Mouse (Mus musculus) G1E (cell line): ENCODE data around the gene Tspan5. TPM values are rescaled to one million over a fixed set of nuclear protein-coding genes. Genes with fewer than 3 reads are reported as not detected.

Source experiments
- ATAC-seq: 2 replicates; pipeline ENCODE4 v1.8.0; 2016; ENCODE audit warnings: mild to moderate bottlenecking; ENCODE audit not compliant: insufficient number of reproducible peaks, poor library complexity, low FRiP score, severe bottlenecking; ENCODE audit errors: extremely low read depth
- DNase-seq: peaks from one replicate; pipeline ENCODE4 v3.0.0; 2012; ENCODE audit warnings: low spot score
- H3K27me3 ChIP-seq: 2 replicates; pipeline ENCODE4 v1.6.1; 2012; ENCODE audit warnings: mild to moderate bottlenecking, low read length, inconsistent platforms; ENCODE audit not compliant: insufficient read depth
- H3K36me3 ChIP-seq: replicated peaks from 2 replicates; pipeline ENCODE3; 2012; ENCODE audit warnings: mild to moderate bottlenecking, inconsistent platforms
- H3K4me1 ChIP-seq: 2 replicates; pipeline ENCODE4 v1.6.1; 2012; ENCODE audit warnings: low read depth, low read length, inconsistent platforms, mixed read lengths; ENCODE audit not compliant: insufficient read depth
- H3K4me3 ChIP-seq: 2 replicates; pipeline ENCODE4 v1.5.1; 2012; ENCODE audit warnings: low read depth, mild to moderate bottlenecking, inconsistent platforms, low read length, moderate library complexity, mixed read lengths
- H3K9me3 ChIP-seq: replicated peaks from 2 replicates; pipeline ENCODE4 v1.6.1; 2012; ENCODE audit warnings: inconsistent platforms
- CTCF ChIP-seq: IDR thresholded peaks from 2 replicates; pipeline ENCODE4 v1.5.1; 2012; ENCODE audit warnings: low read depth, low read length, inconsistent platforms, mixed read lengths
- GATA1 ChIP-seq: IDR thresholded peaks from 2 replicates; pipeline ENCODE4 v1.6.1; 2012; ENCODE audit warnings: borderline replicate concordance, low read length, inconsistent platforms, mixed read lengths
- GATA2 ChIP-seq: IDR thresholded peaks from 2 replicates; pipeline ENCODE4 v1.6.1; 2012; ENCODE audit warnings: low read depth, low read length, inconsistent platforms, borderline replicate concordance
- POLR2AphosphoS5 ChIP-seq: IDR thresholded peaks from 2 replicates; pipeline ENCODE4 v1.6.1; 2012; ENCODE audit warnings: low read depth, low read length, inconsistent platforms; ENCODE audit not compliant: insufficient replicate concordance
- TAL1 ChIP-seq: conservative IDR thresholded peaks from 2 replicates; pipeline ENCODE4 v1.6.1; 2012; ENCODE audit warnings: low read depth, low read length, inconsistent platforms, mixed read lengths
- polyA plus RNA-seq: library from polyadenylated mRNA; stranded (reverse); fragments of >175 nt; gene quantifications from 2 replicates; pipeline ENCODE4 v1.2.3, GENCODE M21; 2012
- total RNA-seq, 2 experiments: library from RNA; stranded (forward) in 1 of 2; stranded (reverse) in 1 of 2; fragments of 200-1000 nt in 1 of 2; fragments of >200 nt in 1 of 2; fragmentation: Nextera tagmentation in 1 of 2; gene quantifications; 2 replicates each; pipeline ENCODE4 v1.2.3; 2014 to 2017

The Tspan5 gene
- total and polyA plus RNA-seq, 3 experiments: 0.05 TPM; not detected in 2

DNA sequence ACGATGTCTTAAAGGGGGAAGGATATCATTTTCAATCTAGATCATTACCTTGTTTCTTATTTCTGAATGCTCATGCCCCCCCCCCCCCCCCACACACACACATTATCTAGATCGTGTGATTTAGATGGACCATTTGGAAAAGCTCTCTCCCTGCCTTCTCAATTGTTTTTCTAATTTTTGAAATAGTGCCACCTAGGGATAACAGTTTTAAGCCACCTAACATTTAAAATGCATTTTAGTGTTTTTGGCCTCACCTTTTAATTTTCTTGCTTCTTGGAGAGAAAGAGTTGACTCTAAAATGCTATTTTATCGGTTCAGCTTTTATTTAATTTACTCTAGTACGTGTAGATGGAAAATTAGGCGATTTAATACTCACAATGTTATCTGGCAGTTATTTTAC, 94.9 kb downstream of the Tspan5 start:
- H3K36me3 ChIP-seq: no peaks in the 10 kb centered on the region
- H3K9me3 ChIP-seq: no peaks in the 10 kb centered on the region
- ATAC-seq (no peak), DNase-seq (no peak)
- no peaks in the 10 kb centered on the region for H3K4me1 ChIP-seq
- TF ChIP-seq GATA1 (no peak), TAL1 (no peak), POLR2AphosphoS5 (no peak), GATA2 (no peak), CTCF (no peak)
- H3K27me3 ChIP-seq: peaks cover 3% of the 10 kb centered on the region
- H3K4me3 ChIP-seq: no peak overlapping the region

DNA sequence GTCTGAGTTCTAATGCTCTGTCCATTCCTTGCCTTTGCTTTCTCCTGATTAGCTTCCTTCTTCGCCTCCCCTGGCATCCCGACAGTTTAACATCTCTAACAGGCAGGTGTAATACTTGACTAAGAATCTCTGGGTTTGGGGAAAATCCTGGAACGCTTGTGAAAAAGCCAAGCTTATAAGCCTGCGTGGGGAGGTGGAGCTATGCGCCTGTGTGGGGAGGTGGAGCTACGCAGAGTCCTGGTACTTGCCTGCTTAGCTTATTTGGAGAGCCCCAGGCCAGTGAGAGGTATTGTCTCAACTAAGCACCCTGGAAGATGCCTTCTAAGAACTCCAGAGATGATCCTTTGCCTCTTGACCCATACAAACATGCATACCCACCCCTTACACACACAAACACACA, 95.7 kb downstream of the Tspan5 start:
- no peaks in the 10 kb centered on the region for H3K4me1 ChIP-seq
- H3K4me3 ChIP-seq: no peak overlapping the region
- H3K27me3 ChIP-seq: peaks cover 3% of the 10 kb centered on the region
- H3K9me3 ChIP-seq: no peaks in the 10 kb centered on the region
- TF ChIP-seq POLR2AphosphoS5 (no peak), GATA2 (no peak), TAL1 (no peak), CTCF (no peak), GATA1 (no peak)
- no peak for ATAC-seq
- no peaks in the 10 kb centered on the region for H3K36me3 ChIP-seq
- no peak for DNase-seq

DNA sequence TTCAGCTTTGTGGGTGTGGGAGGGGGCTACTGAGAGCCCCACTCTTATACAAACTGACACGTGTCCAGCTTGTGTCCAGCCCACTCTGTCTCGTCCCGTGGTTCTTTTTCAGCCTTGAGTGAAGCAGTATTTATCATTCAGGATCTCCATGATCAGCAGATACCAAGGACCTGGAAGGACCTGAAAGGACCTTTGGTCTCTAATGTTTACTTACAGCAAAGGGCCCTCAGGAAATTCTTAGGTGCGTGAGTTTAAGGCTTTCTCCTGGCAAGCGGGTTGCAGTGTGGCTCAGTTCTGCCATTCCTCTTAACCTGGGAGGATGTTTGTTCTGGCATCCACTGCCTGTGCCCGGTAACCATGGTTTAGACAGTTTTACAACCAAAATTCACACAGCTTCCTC, 97.7 kb downstream of the Tspan5 start:
- peaks cover 3% of the 10 kb centered on the region; the same call in 1 of the 2 replicates for H3K27me3 ChIP-seq
- no peaks in the 10 kb centered on the region for H3K4me1 ChIP-seq
- H3K36me3 ChIP-seq: no peaks in the 10 kb centered on the region
- no peak for DNase-seq
- H3K9me3 ChIP-seq: no peaks in the 10 kb centered on the region
- H3K4me3 ChIP-seq: no peak overlapping the region
- no peak for ATAC-seq
- TF ChIP-seq POLR2AphosphoS5 (no peak), GATA2 (no peak), CTCF (no peak), TAL1 (no peak), GATA1 (no peak)

DNA sequence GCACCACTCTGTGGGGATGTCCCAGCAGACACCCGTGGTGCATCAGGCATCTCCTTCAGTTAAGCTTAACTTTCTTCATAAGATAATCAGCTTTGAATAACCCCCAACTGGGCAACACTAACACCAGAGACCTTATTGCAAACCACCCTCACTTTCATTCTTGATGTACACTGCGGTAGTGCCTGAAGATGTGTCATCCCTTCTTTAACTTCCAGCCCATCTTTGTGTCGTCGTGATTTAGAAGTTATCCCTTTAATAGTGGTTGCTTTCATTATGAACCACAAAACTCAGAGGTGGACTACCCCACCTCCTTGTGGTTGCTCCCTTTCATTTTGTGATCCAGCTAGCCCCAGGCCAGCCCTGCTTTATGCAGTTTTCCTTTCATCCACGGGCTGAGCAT, 99.3 kb downstream of the Tspan5 start:
- ATAC-seq (no peak), DNase-seq (no peak)
- H3K27me3 ChIP-seq: no peaks in the 10 kb centered on the region
- H3K9me3 ChIP-seq: no peaks in the 10 kb centered on the region
- no peaks in the 10 kb centered on the region for H3K4me1 ChIP-seq
- H3K4me3 ChIP-seq: no peak overlapping the region
- H3K36me3 ChIP-seq: no peaks in the 10 kb centered on the region
- TF ChIP-seq GATA1 (no peak), CTCF (no peak), GATA2 (no peak)

DNA sequence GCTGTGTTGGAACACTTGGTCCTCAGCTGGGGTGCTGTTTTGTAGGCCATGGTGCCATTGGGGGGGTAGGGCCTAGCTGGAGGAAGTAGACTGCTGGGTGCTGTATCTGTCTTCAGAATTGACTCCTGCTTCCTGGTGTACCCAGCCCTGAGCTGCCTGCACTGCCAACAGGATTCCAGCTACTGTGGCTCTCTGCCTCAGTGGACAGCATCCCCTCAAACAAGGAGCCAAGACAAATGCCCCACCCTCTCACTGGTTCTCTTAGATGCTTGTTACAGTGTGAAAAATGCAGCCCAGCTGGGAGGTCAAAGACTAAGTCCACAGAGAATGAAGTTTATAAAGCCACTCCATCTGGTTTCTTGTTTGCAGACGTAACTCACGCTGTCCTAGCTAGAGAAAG, 101.2 kb downstream of the Tspan5 start:
- Histone ChIP-seq H3K9me3 (no peaks in the 10 kb centered on the region), H3K4me1 (no peaks in the 10 kb centered on the region), H3K4me3 (no peak overlapping the region), H3K27me3 (no peaks in the 10 kb centered on the region), H3K36me3 (no peaks in the 10 kb centered on the region)
- TF ChIP-seq CTCF (no peak), GATA1 (no peak), GATA2 (no peak), TAL1 (no peak), POLR2AphosphoS5 (no peak)
- DNase-seq (no peak), ATAC-seq (no peak)

DNA sequence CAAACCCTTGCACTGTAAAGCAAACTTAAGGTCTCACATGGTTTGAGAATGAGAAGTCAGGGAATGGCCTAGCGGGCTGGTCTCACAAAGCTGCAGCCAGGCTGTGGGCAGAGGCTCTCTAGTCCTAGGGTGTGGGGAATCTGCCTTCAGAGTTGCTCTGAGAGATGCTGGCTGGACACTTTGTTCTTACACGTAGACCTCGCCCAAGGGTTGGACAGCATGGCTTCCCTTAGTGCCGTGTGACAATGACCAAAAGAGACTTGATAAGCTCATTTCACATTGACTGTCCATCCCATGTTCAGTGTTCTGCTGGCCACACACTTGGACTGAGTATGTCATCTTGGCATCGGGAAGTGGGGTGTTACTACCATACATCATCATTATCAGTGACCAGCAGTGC, 101.6 kb downstream of the Tspan5 start:
- no peaks in the 10 kb centered on the region for H3K36me3 ChIP-seq
- no peak for ATAC-seq
- DNase-seq: no peak
- H3K9me3 ChIP-seq: no peaks in the 10 kb centered on the region
- no peaks in the 10 kb centered on the region for H3K27me3 ChIP-seq
- no peaks in the 10 kb centered on the region for H3K4me1 ChIP-seq
- TF ChIP-seq GATA1 (no peak), GATA2 (no peak), POLR2AphosphoS5 (no peak), TAL1 (no peak), CTCF (no peak)
- H3K4me3 ChIP-seq: no peak overlapping the region

DNA sequence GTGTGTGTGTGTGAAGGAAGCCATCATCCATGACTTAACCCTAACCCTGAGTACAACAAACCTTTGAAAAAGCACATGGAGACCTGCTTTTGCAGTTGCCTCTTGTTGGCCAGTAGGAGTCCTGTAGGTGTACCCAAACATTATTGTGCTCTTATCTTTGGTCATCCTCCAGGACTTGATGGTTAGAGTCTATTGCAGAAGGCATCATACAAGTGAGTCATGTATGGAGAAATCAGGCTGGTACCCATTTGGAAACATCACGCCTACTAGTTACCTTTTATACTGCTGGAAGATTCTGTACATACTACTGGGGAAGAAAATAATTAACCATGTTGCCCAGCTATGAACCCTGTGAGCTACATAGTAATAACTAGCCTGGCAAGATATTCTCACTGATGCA, 103.8 kb downstream of the Tspan5 start:
- H3K36me3 ChIP-seq: no peaks in the 10 kb centered on the region
- TF ChIP-seq GATA2 (no peak), POLR2AphosphoS5 (no peak), TAL1 (no peak), CTCF (no peak), GATA1 (no peak)
- ATAC-seq: no peak

More for the DNA sequence above, 103.8 kb downstream of the Tspan5 start:
- Histone ChIP-seq H3K9me3 (no peaks in the 10 kb centered on the region), H3K27me3 (no peaks in the 10 kb centered on the region), H3K4me1 (no peaks in the 10 kb centered on the region), H3K4me3 (no peak overlapping the region)
- no peak for DNase-seq
